Comparison of ENCODE assay signal across 9 mouse cellular contexts in genomic region chr15:96948471-96948870, GRCm38 (mm10).
A peak's percentile ranks its signal among the peaks of the same experiment; 100 is the strongest.
DNase-seq lines count a peak whose midpoint lies in the region; ATAC-seq lines count a peak whose summit lies in the region.
"Had no signal": no experiment of that assay in that cellular context is flagged by ENCODE, and none has a peak within 500 bp of the region (broad histone marks: within the 10 kb centered on the region; RNA-seq: fewer than 3 reads in every experiment).

No protein-coding gene starts in this region.

- H3K36me3 ChIP-seq in hindbrain, embryonic 10.5 days = no peaks in the 10 kb centered on the region
- H3K36me3 ChIP-seq in hindbrain, embryonic 14.5 days (replicated peaks; ENCODE audit: control insufficient read depth, insufficient read depth) = no peaks in the 10 kb centered on the region
- H3K36me3 ChIP-seq in liver, embryonic 13.5 days = no peaks in the 10 kb centered on the region
- H3K36me3 ChIP-seq in splenic B cell, adult 2 months (ENCODE audit: control insufficient read depth, insufficient read depth, low read length, poor library complexity, severe bottlenecking) = no peaks in the 10 kb centered on the region
- no peaks in the 10 kb centered on the region for H3K36me3 ChIP-seq in forebrain, embryonic 15.5 days
- H3K36me3 ChIP-seq: midbrain, embryonic 12.5 days had no signal

- H3K9ac ChIP-seq in hindbrain, embryonic 14.5 days = no peak overlapping the region
- H3K9ac ChIP-seq in liver, embryonic 13.5 days = no peak overlapping the region
- no peak overlapping the region for H3K9ac ChIP-seq in forebrain, embryonic 15.5 days (replicated peaks)
- H3K9ac ChIP-seq: midbrain, embryonic 12.5 days had no signal

- no peaks in the 10 kb centered on the region for H3K27me3 ChIP-seq in hindbrain, embryonic 10.5 days (ENCODE audit: insufficient read depth, poor library complexity, severe bottlenecking)
- no peaks in the 10 kb centered on the region for H3K27me3 ChIP-seq in hindbrain, embryonic 14.5 days (ENCODE audit: control insufficient read depth, insufficient read depth, low read length)
- no peaks in the 10 kb centered on the region for H3K27me3 ChIP-seq in liver, embryonic 13.5 days
- H3K27me3 ChIP-seq in splenic B cell, adult 2 months (ENCODE audit: control insufficient read depth, insufficient read depth, low read length, poor library complexity, severe bottlenecking) = no peaks in the 10 kb centered on the region
- no peaks in the 10 kb centered on the region for H3K27me3 ChIP-seq in forebrain, embryonic 15.5 days

- no peak overlapping the region for H3K4me3 ChIP-seq in hindbrain, embryonic 10.5 days
- H3K4me3 ChIP-seq in hindbrain, embryonic 14.5 days (replicated peaks; ENCODE audit: low read length) = no peak overlapping the region
- H3K4me3 ChIP-seq in liver, embryonic 13.5 days (replicated peaks) = no peak overlapping the region
- H3K4me3 ChIP-seq in forebrain, embryonic 15.5 days = no peak overlapping the region
- H3K4me3 ChIP-seq: midbrain, embryonic 12.5 days had no signal

- DNase-seq in hindbrain, embryonic 10.5 days (ENCODE audit: low spot score) = peak; percentile 14
- DNase-seq in hindbrain, embryonic 14.5 days (ENCODE audit: low spot score) = no peak
- DNase-seq in adipocyte (ENCODE audit: low spot score) = peak; percentile 23
- peak; percentile 15 for DNase-seq in liver, embryonic 13.5 days
- peak; percentile 73 for DNase-seq in splenic B cell, adult 2 months (ENCODE audit: low read depth, low spot score)
- no peak for DNase-seq in retina, postnatal 1 day

- no peak overlapping the region for H3K4me2 ChIP-seq in hindbrain, embryonic 14.5 days (replicated peaks)
- no peak overlapping the region for H3K4me2 ChIP-seq in liver, embryonic 13.5 days
- H3K4me2 ChIP-seq in forebrain, embryonic 15.5 days (replicated peaks) = no peak overlapping the region
- H3K4me2 ChIP-seq: midbrain, embryonic 12.5 days had no signal

- 65% methylated on average over 6 of the region's 6 CpGs for WGBS in hindbrain, embryonic 10.5 days
- 74% methylated on average over 6 of the region's 6 CpGs for WGBS in hindbrain, embryonic 14.5 days
- WGBS in liver, embryonic 13.5 days (ENCODE audit: insufficient replicate concordance) = 61% methylated on average over 6 of the region's 6 CpGs
- WGBS in forebrain, embryonic 15.5 days = 65% methylated on average over 6 of the region's 6 CpGs

- peaks cover 9% of the 10 kb centered on the region for H3K4me1 ChIP-seq in hindbrain, embryonic 10.5 days (replicated peaks)
- no peaks in the 10 kb centered on the region for H3K4me1 ChIP-seq in hindbrain, embryonic 14.5 days (replicated peaks; ENCODE audit: control insufficient read depth, insufficient read depth, low read length)
- 0 out of 2 replicates have a peak, but pooled peaks cover 3% of the 10 kb centered on the region for H3K4me1 ChIP-seq in liver, embryonic 13.5 days (replicated peaks)
- peaks cover 3% of the 10 kb centered on the region; the same call in 1 of the 2 replicates for H3K4me1 ChIP-seq in forebrain, embryonic 15.5 days
- H3K4me1 ChIP-seq: midbrain, embryonic 12.5 days had no signal

- no peak for ATAC-seq in hindbrain, embryonic 14.5 days (ENCODE audit: low FRiP score)
- ATAC-seq in erythroid progenitor cell, adult 5-6 weeks (replicated peaks; ENCODE audit: low FRiP score, poor library complexity, severe bottlenecking) = peak; percentile 71
- peak; percentile 48; the same call in 1 of the 2 replicates for ATAC-seq in liver, embryonic 13.5 days (ENCODE audit: low read depth)
- no peak for ATAC-seq in forebrain, embryonic 15.5 days (replicated peaks)

- H3K9me3 ChIP-seq in hindbrain, embryonic 10.5 days = no peaks in the 10 kb centered on the region
- H3K9me3 ChIP-seq in hindbrain, embryonic 14.5 days (ENCODE audit: control insufficient read depth, low read length) = no peaks in the 10 kb centered on the region
- no peaks in the 10 kb centered on the region for H3K9me3 ChIP-seq in liver, embryonic 13.5 days (replicated peaks)
- H3K9me3 ChIP-seq in forebrain, embryonic 15.5 days = no peaks in the 10 kb centered on the region
- H3K9me3 ChIP-seq: midbrain, embryonic 12.5 days had no signal

- no peak overlapping the region for H3K27ac ChIP-seq in hindbrain, embryonic 10.5 days
- H3K27ac ChIP-seq in hindbrain, embryonic 14.5 days = no peak overlapping the region
- no peak overlapping the region for H3K27ac ChIP-seq in liver, embryonic 13.5 days
- no peak overlapping the region for H3K27ac ChIP-seq in forebrain, embryonic 15.5 days (replicated peaks)
- H3K27ac ChIP-seq: midbrain, embryonic 12.5 days had no signal

Comparison
In these comparisons a context has a peak if more than half of its experiments do, and no peak if none do; other contexts are left out.
1. DNase-seq: peak in hindbrain, embryonic 10.5 days (single experiment), adipocyte (single experiment), liver, embryonic 13.5 days (single experiment) and splenic B cell, adult 2 months (single experiment); none in hindbrain, embryonic 14.5 days (single experiment) and retina, postnatal 1 day (single experiment).
2. ATAC-seq: peak in erythroid progenitor cell, adult 5-6 weeks (single experiment) and liver, embryonic 13.5 days (single experiment); none in hindbrain, embryonic 14.5 days (single experiment) and forebrain, embryonic 15.5 days (single experiment).